Mouse (Mus musculus) brain, embryonic 14.5 days (tissue): ENCODE data around the gene Tenm4. TPM values are rescaled to one million over a fixed set of nuclear protein-coding genes. Genes with fewer than 3 reads are reported as not detected.

ENCODE experiments used
- DNase-seq: peaks from one replicate; pipeline ENCODE4 v3.0.0-alpha.2; 2011; ENCODE audit warnings: low read depth
- CTCF ChIP-seq: fragments of 200-500 bp; IDR thresholded peaks from 2 replicates; pipeline ENCODE4 v1.5.1; 2012; ENCODE audit warnings: inconsistent platforms, mild to moderate bottlenecking, moderate library complexity, borderline replicate concordance; ENCODE audit not compliant: insufficient read depth, insufficient read length; ENCODE audit errors: extremely low read depth
- POLR2A ChIP-seq: fragments of 200-500 bp; IDR thresholded peaks from 2 replicates; pipeline ENCODE4 v1.6.1; 2012; ENCODE audit warnings: mild to moderate bottlenecking, inconsistent platforms, borderline replicate concordance; ENCODE audit not compliant: poor library complexity, insufficient read depth, insufficient read length, severe bottlenecking; ENCODE audit errors: extremely low read depth
- polyA plus RNA-seq: library from polyadenylated mRNA; depleted of rRNA; stranded (reverse); fragments of >200 nt; gene quantifications from 2 replicates; pipeline ENCODE4 v1.2.3, GENCODE M21; 2012

Gene Tenm4
- polyA plus RNA-seq, 1 experiment: 31.2 TPM

DNA sequence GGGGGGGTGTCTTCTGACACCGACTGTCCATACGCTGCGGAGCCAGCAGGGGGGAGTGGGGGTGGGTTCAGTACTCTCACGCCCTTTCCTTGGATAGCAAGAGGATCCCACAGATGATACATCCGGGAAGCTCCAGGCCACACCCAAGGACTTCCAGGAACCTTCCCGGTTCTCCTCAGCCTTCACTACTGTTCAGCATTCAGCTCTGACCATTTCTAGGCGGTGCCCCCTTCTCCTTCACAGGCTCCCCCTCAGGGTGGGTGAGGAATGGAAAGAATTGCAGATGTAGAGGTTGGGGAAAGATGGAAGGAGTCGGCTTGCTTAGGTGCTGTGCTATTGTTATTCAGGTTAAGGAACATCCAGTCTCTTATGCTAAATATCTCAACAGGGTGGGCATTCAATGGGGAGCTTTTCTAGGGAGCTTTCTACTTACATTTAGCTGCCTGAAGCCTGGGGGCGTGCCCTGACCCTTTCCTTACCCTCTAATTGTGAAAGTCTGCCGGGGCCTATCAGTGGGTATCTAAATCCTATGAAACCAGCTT is 33.8 kb downstream of the Tenm4 start:
- TF ChIP-seq CTCF: no peak
- no peak for TF ChIP-seq POLR2A

GRCm38 (mm10) chr7:96207071-96207470 is 36.0 kb downstream of the Tenm4 start:
- no peak for TF ChIP-seq CTCF
- no peak for TF ChIP-seq POLR2A
- no peak for DNase-seq

More for the DNA sequence above, 33.8 kb downstream of the Tenm4 start:
- DNase-seq: no peak

DNA sequence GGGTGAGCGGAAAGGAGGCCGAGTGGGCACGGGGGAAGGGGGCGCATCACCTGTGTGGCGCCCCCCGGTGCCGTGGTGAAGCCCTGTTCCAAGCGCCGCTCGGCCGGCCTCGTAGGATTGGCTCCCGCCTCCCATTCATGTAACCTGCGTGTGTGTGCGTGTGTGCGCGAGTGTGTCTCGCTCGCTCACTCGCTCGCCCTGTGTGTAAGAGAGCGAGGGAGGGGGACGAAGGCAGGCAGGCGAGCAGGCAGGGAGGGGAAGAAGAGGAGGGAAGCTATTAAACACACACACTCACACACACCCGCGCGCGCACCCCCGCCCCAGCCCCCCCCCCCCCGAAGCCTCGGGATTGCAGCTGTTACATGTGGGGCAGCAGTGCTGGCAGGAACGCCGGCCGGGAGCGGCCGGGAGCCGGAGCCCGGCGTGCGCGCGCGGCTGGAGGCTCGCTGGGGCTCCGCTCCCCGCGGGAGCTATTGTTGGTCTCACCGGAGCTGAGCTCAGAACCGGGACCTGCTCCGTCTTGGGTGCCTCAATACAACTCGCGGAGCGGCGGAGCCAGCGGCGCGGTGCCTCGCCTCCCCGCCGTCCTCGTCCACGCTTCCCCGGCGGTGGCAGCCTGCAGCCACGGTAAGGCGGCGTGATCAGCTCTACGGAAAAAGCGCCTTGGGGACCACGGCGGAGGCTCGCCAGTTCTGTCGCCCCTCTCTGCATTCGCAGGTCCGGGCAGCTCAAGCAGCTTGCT is 38.9 kb downstream of the Tenm4 start:
- peak; percentile 92 for DNase-seq
- TF ChIP-seq POLR2A (peak; percentile 93), CTCF (peak; percentile 23; the same call in 1 of the 2 replicates)

DNA sequence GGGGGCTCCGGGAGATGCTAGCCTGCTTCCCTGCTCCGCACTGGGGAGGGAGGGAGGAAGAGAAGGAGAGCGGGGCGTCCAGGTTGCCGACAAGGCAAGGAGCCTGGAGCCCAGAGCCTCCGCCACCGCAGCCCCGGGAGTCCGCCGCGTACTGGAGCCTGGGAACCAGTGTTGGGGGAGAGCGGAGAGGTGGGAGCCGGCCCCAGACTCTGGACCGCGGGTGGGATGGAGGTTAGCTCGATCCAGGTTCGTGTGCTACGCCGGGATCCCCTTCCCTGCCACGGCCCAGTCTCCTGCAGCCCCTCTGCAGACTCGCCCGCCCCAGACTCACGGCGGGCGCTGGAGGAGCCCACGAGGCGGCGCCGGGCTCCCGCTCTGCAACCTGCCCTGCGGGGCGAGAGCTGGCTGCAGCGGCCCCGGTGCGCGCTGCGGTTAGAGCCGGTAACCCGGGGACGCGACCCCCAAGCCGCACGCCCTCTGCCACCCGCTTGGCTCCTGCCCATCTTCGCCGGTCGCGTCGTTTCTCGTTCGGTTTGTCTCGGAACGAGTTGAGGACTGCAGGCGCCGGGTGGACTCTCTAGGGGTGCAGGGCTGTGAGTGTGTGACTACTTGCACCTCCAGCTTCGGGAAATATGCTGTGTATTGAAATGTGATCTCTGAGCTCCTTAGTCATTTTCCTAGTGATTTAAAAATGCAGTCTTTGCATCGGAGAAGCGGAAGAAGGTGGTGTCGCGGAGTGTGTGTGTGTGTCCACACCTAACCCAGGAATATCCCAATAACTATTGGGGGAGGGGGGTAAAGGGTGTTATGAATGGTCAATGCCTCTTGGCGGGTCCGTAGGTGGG is 39.7 kb downstream of the Tenm4 start:
- DNase-seq: peak; percentile 84
- TF ChIP-seq POLR2A (peak; percentile 46; the same call in 1 of the 2 replicates), CTCF (peak; percentile 20; the same call in 1 of the 2 replicates)

DNA sequence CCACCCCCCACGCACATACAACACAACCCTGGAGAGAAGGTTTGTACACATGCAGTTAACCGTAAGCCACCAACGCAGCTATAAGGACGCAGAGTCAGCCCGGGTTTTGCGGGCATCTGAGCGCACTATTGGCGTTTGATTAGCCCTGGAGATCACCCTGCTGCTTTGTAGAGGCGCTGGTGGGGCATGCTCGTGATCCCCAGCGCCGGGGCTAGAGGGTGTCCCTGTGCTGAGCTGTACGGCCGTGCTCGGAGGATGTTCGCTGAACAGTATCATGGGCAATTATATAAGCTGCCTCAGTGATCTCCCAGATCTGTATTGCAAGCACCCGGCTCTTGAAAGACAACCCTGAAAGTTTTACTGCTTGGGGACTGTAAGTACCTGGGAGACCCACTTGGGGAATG is 40.6 kb downstream of the Tenm4 start:
- peak; percentile 60 for DNase-seq

DNA sequence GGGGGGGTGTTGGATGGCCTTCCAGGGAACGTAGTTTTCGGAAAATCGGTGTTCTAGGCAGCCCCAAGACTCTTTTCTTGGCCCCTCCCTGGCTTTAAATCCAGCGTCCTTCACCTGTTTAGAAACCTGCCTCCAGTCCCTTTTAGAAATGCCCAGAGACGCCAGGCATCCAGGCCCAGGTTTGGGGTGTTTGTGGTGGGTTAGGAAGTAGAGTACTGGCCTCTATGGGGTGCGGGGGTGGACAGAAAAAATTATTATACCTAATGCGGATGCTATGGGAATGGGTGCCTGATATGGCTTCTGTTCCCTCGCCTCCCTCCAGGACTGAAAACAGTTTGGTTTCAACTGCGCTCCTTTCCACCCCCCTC is 41.2 kb downstream of the Tenm4 start:
- DNase-seq: no peak
- no peak for TF ChIP-seq POLR2A
- TF ChIP-seq CTCF: no peak

More for the DNA sequence above, 40.6 kb downstream of the Tenm4 start:
- TF ChIP-seq POLR2A (no peak), CTCF (no peak)

DNA sequence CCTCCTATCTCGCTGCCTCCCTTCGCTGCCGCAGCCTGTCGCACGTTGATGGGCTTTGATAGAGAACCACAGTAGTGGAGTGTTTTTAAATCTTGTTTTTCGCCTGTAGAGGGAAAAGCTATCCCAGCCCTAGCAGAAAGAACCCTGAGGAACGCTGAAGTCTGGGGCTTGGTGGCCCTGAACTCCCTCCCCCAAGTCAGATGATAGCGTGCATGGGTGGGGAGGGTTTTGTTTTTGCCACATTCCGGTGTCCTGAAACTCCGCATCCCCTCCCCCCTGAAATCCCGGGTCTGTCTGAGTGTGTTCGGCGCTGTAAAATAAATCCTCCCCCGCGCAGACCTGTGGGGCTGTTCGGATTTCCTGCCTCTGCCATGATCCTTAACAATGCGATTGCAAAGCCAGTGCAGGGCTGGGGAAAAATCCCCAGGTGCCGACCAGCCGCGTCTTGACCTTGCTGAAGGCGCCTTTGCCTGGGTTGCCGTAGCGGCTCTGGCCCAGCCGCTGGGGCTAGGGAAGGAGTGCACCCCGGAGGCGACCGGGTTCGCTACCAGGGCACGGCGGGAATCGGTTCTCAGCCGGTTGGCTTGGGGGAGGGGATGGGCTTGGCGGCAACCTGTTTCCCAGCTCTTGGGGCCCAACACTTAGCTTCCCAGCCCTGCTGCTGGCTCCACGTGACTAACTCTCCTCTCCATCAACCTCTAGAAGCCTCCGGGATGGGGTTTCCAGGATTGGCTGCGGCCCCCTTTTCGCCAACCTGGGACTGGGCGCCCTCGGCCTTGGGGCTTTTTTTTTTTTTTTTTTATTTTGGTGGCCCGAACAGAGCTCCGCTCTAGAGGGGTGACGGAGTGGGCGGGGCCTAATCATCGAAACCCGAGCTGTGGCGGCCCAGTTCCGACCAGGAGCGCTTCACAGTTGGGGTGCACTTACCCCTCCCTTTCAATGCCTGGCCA is 41.8 kb downstream of the Tenm4 start:
- DNase-seq: peak; percentile 88

DNA sequence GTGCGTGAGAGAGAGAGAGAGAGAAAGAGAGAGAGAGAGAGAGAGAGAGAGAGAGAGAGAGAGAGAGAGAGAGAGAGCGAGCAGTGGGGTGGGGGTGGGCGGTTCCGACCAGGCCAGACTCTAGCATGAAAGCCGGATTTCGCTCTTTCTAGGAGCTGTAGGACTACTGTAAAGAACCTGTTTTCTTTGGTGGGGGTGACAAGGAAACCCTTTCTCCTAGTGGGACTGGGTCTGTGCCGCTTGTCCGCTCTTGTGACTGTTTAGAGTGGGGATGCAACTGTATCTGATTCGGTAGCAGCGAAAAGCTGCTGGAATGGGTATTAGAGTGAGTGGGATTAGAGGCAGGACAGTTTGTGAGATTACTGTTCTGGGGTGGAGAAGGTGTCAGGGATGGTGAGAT is 42.7 kb downstream of the Tenm4 start:
- peak; percentile 41 for DNase-seq
- no peak for TF ChIP-seq POLR2A
- TF ChIP-seq CTCF: no peak

More for the DNA sequence above, 41.8 kb downstream of the Tenm4 start:
- no peak for TF ChIP-seq CTCF
- TF ChIP-seq POLR2A: no peak

GRCm38 (mm10) chr7:96214876-96215275 is 43.8 kb downstream of the Tenm4 start:
- peak; percentile 64 for DNase-seq
- no peak for TF ChIP-seq CTCF
- no peak for TF ChIP-seq POLR2A

DNA sequence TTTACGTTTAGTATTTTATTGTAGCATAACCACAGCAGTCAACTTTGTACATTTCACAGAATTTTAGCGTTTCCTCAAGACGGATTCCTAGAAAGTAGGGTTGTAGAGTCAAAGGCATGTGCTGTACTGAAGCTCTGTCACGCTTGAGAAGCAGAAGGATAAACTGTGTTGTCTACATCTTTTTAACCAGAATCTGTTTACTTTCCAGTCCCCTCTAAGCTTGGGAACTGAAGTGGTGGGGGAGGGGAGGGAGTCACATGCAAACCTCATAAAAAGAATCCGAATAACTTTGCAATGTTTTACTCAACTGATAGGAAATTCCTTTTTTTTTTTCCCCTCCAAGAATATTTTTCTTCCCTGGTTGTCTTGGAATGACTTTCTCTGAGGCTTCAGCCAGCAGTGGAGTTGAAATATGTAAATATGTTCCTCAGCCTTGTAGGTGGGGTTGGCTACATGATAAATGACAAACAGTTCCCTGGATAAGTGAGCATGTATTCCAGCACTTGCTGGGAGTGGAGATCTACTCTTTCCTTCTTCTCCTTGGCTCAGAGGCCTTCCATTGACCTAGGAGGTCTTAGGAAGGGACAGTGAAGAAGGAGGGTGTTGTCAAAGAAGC is 45.0 kb downstream of the Tenm4 start:
- TF ChIP-seq POLR2A: no peak
- no peak for TF ChIP-seq CTCF
- DNase-seq: no peak
